ENCODE assay signal across 8 mouse cellular contexts in the genomic region with DNA sequence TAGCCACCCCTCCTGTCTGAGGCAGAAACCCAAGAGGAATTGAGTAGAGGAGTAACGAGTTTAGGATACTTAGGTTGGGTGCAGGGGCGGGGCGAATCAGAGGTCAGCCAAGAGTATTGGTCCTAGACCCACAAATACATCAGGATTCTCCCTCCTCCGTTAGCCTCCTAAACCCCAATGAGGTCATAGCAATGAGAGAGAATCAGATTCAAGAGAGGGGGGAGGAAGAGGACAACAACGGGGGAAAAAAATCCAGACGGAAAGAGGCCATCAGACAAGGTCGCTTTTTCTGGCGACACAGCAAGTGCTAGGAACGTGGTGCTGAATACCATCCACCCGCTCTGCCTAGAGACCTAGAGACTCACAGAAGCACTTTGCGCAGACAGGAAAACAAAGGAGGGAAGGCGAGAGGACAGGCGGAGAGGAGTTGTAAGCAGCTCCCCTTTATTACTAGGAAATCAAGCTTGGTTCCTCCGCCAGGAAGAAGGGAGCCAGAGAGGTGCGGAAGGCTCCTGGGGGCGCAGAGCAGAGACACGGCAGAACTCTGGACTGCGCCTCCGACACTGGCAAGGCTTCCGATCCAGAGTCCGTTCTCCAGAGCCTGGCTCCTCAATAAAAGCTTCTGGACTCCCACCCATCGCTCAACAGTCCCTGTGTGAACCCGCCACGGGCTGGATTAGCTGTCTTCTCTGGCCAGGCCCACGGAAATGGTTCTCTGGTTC. TPM values are rescaled to one million over a fixed set of nuclear protein-coding genes. Genes with fewer than 3 reads are reported as not detected.
DNase-seq lines count a peak whose midpoint lies in the region; ATAC-seq and TF ChIP-seq lines count a peak whose summit lies in the region.

A gene (plus strand): TSS at position 234 of the 722 bp plus-strand sequence.

- H3K27me3 ChIP-seq in heart, postnatal 0 days (ENCODE audit: control insufficient read depth, insufficient read depth, low read length), result 0 out of 2 replicates have a peak, but pooled peaks cover 2% of the 10 kb centered on the region
- H3K27me3 ChIP-seq in neural tube, embryonic 13.5 days, result no peaks in the 10 kb centered on the region

- no peak for DNase-seq in lung, adult 2 months
- no peak for DNase-seq in lung, postnatal 25 days (ENCODE audit: low spot score)
- DNase-seq in embryo, embryonic 11 days, result peak; percentile 63
- DNase-seq in heart, postnatal 0 days (ENCODE audit: low spot score), result no peak
- peak; percentile 41 to 46 for DNase-seq in left cerebral cortex, postnatal 25 days (ENCODE audit: low spot score in 2 of 2)
- DNase-seq in urinary bladder, postnatal 36 days (ENCODE audit: low spot score in 2 of 2), result no peak
- no peak for DNase-seq in urinary bladder, postnatal 25 days (ENCODE audit: low spot score)

- no peak for TF ChIP-seq CTCF in lung, adult 2 months (IDR thresholded peaks at IDR 0.05; ENCODE audit: insufficient read depth, low read length)
- TF ChIP-seq CTCF in heart, postnatal 0 days (IDR thresholded peaks at IDR 0.05; ENCODE audit: low read depth), result no peak

- no peaks in the 10 kb centered on the region for H3K4me1 ChIP-seq in lung, adult 2 months (ENCODE audit: control insufficient read depth, insufficient read depth, low read length)
- no peaks in the 10 kb centered on the region for H3K4me1 ChIP-seq in heart, postnatal 0 days (ENCODE audit: control insufficient read depth, insufficient read depth)
- peaks cover 11% of the 10 kb centered on the region for H3K4me1 ChIP-seq in neural tube, embryonic 13.5 days (replicated peaks)

- H3K4me2 ChIP-seq in heart, postnatal 0 days (ENCODE audit: low read depth, low read length), result peak within 1 kb of the TSS; percentile 82
- peak within 1 kb of the TSS; percentile 88 for H3K4me2 ChIP-seq in neural tube, embryonic 13.5 days

- peak within 1 kb of the TSS; percentile 11 for H3K4me3 ChIP-seq in lung, adult 2 months (replicated peaks; ENCODE audit: extremely low read depth, low read depth, low read length)
- H3K4me3 ChIP-seq in heart, postnatal 0 days (ENCODE audit: low read depth, low read length), result peak within 1 kb of the TSS; percentile 53
- H3K4me3 ChIP-seq in neural tube, embryonic 13.5 days, result peak within 1 kb of the TSS; percentile 62

- 3% methylated on average over 25 of the region's 25 CpGs for WGBS in lung, adult 2 months
- 3% methylated on average over 25 of the region's 25 CpGs for WGBS in heart, postnatal 0 days
- WGBS in neural tube, embryonic 13.5 days, result 3% methylated on average over 25 of the region's 25 CpGs

- peak; percentile 44 for ATAC-seq in heart, postnatal 0 days (ENCODE audit: insufficient read depth, low read depth)
- ATAC-seq in neural tube, embryonic 13.5 days (ENCODE audit: low read depth), result peak; percentile 86

- intact Hi-C loops in left cerebral cortex, postnatal 25 days (cut with DNase I), result no loop called here

- H3K27ac ChIP-seq in heart, postnatal 0 days (ENCODE audit: low read depth), result no peak within 1 kb of the TSS
- peak within 1 kb of the TSS; percentile 54 for H3K27ac ChIP-seq in neural tube, embryonic 13.5 days (replicated peaks)

- H3K9ac ChIP-seq in heart, postnatal 0 days (replicated peaks; ENCODE audit: low read depth, low read length), result peak within 1 kb of the TSS; percentile 49
- H3K9ac ChIP-seq in neural tube, embryonic 13.5 days, result peak within 1 kb of the TSS; percentile 75

- no peaks in the 10 kb centered on the region for H3K9me3 ChIP-seq in heart, postnatal 0 days (replicated peaks; ENCODE audit: control insufficient read depth, low read length)
- H3K9me3 ChIP-seq in neural tube, embryonic 13.5 days, result no peaks in the 10 kb centered on the region

- no peak for TF ChIP-seq EP300 in heart, postnatal 0 days (IDR thresholded peaks at IDR 0.05; ENCODE audit: low read depth)

- no peak for TF ChIP-seq POLR2A in lung, adult 2 months (IDR thresholded peaks at IDR 0.05; ENCODE audit: borderline replicate concordance, extremely low read depth, low read depth, low read length)

- H3K36me3 ChIP-seq in heart, postnatal 0 days (replicated peaks; ENCODE audit: control insufficient read depth, insufficient read depth, low read length), result no peaks in the 10 kb centered on the region
- H3K36me3 ChIP-seq in neural tube, embryonic 13.5 days, result no peaks in the 10 kb centered on the region

RNA-seq across cellular contexts. Expression of the gene that starts here (rescaled TPM):
- 0.05 and 0.26 TPM in 2 replicates for polyA plus RNA-seq in lung, adult 2 months (2012; rRNA removed)
- total RNA-seq in heart, postnatal 0 days (2014; rRNA removed; ENCODE audit: low replicate concordance), result 0.04 and 2.9 TPM in 2 replicates
- 1.4 and 2.1 TPM in 2 replicates for polyA plus RNA-seq in heart, postnatal 0 days (2015; fragmentation: Nextera tagmentation; extraction: Ambion mirVana)
- 10 to 100 TPM; 32.9 to 35.3 TPM for total RNA-seq in left cerebral cortex, postnatal 25 days (2021)
- polyA plus RNA-seq in neural tube, embryonic 13.5 days (2015; fragmentation: Nextera tagmentation; extraction: Ambion mirVana), result 5.0 and 5.5 TPM in 2 replicates

Comparison
In these comparisons a context has a peak if more than half of its experiments do, and no peak if none do; other contexts are left out.
1. DNase-seq: peak in embryo, embryonic 11 days (single experiment) and left cerebral cortex, postnatal 25 days (2 of 2); none in lung, adult 2 months (single experiment), lung, postnatal 25 days (single experiment), heart, postnatal 0 days (single experiment), urinary bladder, postnatal 36 days (0 of 2) and urinary bladder, postnatal 25 days (single experiment).
2. H3K4me3 ChIP-seq: peak in every context shown above with its lines; median percentile 62 in neural tube, embryonic 13.5 days; 53 in heart, postnatal 0 days; 11 in lung, adult 2 months.